Mouse (Mus musculus): ENCODE results near the gene Fras1.

DNA sequence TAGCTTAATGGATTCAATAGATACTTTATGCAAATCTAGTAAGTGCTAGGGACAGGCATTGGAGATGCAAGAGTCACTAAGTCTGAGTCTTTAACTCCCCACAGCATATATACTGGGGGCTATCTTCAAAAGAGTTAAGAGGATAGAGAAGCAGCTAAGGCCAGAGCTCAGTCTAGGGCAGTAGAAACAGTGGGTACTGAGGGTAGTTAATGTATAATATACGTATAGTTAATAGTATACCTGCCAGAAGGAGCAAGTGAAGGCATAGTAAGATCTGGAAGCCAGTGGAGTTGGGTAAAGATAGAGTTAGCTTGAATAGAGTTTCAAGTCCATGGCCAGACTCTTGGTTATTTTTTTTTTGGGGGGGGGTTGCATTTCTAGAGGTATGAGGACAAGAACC is 128.6 kb downstream of the Fras1 start:
- TF ChIP-seq CTCF (IDR thresholded peaks at IDR 0.05; ENCODE audit: low read depth, low read length) (no peak), GATA1 (IDR thresholded peaks at IDR 0.05; ENCODE audit: borderline replicate concordance, low read length) (no peak), TAL1 (conservative IDR thresholded peaks at IDR 0.05; ENCODE audit: low read depth, low read length) (no peak)

All from G1E (cell line).